Mouse (Mus musculus): Measurements from ENCODE around the gene Mto1.

DNA sequence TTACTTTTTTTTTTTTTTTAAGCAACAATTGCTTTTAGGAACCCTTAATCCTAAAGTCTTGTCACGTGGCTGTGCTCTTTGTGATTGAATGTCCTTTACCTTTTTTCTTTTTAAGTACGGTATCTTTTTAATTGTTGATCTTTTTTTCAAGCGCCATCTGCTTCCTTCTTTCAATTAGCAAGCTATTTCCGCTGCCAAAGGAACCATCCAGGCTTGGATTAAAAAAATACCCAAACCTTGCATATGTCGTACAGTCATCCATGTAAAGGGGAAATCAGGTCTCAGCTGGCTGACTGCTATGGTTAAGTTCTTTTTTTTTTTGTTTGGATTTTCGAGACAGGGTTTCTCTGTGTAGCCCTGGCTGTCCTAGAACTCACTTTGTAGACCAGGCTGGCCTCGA is 45.2 kb downstream of the Mto1 start:
- no peak for TF ChIP-seq GATA1 (IDR thresholded peaks at IDR 0.05; ENCODE audit: borderline replicate concordance, low read length)
- TF ChIP-seq FLI1 (IDR thresholded peaks at IDR 0.05; ENCODE audit: low read length): no peak
